Mouse (Mus musculus): ENCODE results near the gene Sidt1.
A peak's percentile ranks its signal among the peaks of the same experiment; 100 is the strongest.

Sidt1 gene

GRCm38 (mm10) chr16:44332861-44333284, at the start of gene Sidt1:
TSS of gene Sidt1 (minus strand) at chr16:44333196.
- ATAC-seq (ENCODE audit: insufficient number of reproducible peaks, low FRiP score, low TSS enrichment): peak; percentile 64

DNA sequence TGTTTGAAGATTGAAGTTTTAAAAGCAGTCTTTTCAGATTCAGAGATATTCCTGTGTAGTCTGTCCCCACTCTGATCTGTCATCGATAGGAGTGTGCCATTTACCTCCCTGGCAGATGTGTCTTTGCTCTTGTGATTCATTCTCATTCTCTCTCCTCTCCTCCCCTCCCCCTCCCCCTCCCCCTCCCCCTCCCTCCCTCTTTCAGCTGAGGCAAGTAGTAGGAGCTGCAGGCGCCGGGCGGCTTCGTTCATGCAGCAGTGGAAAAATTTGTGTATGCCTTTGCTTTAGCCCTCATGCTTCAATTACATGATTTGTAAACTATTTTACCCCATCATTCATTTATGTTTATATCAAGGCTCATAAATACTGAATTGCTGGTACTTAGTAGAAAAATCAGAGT, 48.6 kb upstream of the Sidt1 start:
- no peak for ATAC-seq (ENCODE audit: insufficient number of reproducible peaks, low FRiP score, low TSS enrichment)

DNA sequence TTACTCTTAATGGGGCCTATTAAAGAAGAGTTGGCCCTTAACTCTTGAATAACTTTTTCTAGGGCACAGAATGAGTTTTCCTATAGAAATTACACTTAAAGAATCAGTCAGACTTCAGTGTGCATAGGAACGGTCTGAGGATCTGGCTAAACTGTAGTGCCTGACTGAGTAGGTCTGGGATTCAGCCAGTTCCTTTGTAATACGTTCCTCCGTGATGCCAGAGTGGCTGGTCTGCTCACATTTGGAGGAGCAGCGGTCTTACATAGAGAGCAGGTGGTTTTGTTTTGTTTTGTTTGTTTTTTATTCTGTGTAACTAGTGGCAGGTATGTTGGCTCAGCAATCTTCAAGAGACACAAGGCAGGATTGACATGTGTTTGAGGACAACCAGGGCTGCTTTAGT, 47.0 kb upstream of the Sidt1 start:
- ATAC-seq (ENCODE audit: insufficient number of reproducible peaks, low FRiP score, low TSS enrichment): no peak

DNA sequence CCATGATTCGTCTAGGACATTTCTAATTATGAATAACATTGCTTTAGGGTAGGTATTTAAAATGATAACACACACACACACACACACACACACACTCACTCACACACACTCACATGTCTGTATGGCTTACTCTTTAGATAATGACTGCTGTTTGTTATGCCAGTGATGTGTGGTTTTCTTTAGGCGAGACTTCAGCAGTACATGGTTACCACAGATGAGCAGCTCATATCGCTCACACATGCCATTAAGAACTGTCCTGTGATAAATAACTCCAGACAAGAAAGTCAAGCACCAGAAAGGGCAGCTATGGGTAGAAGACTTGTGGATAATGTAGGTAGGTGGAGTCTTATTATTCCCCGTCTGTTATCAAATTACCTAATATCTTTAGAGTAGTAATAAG, 42.5 kb upstream of the Sidt1 start:
- ATAC-seq (ENCODE audit: insufficient number of reproducible peaks, low FRiP score, low TSS enrichment): no peak

DNA sequence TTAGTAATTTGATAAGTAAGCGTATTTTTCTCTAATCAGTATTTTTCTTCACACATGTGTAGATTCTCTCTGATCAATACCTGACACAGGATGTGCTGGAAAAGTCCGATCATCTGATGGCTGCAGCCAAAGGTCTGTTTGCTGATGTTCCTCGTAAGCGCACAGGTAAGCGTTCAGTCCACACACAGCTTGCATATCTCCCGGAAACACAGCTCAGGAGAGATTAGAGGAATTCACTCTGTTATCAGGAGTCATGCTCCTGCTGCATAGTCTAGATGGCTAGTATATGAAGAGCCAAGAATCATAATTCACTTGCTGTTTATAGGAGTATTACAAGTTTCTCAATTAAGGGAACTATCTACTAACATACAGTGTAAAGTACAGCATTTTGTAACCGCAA, 32.5 kb upstream of the Sidt1 start:
- ATAC-seq (ENCODE audit: insufficient number of reproducible peaks, low FRiP score, low TSS enrichment): no peak

DNA sequence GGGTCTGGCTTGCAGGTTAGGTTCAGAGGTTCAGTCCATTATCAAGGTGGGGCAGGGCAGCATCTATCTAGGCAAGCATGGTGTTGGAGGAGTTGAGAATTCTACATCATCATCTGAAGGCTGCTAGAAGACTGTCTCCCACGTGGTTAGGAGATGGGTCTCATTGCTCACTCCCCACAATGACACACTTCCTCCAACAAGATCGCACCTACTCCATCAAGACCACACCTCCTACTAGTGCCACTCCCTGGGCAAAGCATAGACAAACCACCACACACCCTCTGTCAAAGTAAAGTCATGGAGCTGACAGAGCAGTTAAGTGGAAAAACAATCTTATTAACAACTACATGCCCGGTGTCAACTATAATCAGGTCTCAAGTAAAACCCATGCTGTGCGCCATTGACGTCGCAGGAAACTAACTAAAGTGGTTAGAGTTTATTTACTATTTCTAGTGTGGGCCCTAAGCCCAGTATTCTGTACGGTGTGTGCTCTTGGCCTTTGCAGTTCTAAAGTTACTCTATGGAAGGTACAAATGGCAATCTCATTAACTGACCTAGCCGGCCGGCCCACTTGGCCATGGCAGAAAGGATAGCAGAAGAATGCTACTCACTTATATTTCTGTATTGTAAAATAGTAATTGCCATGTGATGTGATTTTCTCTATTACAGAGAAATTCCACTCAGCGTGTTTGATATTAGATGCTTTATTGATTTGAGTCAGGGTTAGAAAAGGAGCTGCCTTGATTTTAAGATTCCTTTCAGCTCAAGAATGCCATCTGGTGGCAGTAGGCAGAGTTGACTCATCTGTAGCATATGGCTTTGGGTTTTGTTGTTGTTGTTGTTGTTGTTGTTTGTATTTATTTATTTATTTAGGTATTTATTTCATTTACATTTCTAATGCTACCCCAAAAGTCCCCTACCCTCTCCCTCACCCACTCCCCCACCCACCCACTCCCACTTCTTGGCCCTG, 29.2 kb upstream of the Sidt1 start:
- no peak for ATAC-seq (ENCODE audit: insufficient number of reproducible peaks, low FRiP score, low TSS enrichment)

DNA sequence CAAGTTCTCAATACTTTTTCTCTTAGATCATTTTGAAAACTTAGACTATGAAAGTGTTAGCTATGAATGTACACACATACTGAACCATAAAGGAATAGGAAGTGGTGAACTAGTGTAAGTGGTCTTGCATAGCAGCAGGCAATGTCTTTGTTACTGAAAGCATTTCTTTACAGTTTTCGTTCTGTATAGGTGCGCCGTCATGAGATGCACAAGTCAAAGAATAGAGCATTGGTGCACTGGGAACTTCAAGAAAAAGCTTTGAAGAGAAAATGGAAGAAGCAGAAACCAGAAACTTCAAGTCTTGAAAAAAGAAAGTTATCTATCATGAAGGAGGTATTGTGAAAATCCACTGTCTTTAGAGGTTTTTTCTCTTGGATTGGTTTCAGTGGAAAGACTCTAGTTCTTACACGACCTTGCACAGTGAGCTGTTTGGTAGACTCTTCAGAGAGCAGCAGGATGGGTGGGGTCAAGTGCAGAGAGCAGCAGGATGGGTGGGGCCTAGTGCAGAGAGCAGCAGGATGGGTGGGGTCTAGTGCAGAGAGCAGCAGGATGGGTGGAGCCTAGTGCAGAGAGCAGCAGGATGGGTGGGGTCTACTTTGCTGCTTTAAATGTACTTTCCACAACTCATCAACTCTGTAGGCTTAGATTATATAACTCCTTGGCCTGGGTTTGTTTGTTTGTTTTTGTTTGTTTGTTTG, 24.7 kb upstream of the Sidt1 start:
- no peak for ATAC-seq (ENCODE audit: insufficient number of reproducible peaks, low FRiP score, low TSS enrichment)

DNA sequence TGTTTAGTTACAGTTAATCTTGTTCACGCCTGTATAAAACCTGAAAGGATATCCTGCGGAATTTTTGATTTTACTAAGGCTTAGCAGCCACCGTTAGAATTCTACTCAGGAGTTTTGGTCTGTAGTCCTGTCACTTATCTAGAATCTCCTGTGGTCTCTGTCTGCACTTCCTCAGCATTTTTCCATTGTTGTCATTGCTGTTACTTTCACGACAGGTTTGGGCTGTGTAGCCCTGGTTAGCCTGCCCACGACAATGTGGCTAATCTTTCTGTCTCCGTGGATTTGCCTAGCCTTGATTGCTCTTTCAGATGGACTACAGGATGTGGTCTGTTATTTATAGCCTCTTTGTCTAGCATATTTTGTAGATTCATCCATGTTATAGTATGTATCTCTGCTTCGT, 23.3 kb upstream of the Sidt1 start:
- ATAC-seq (ENCODE audit: insufficient number of reproducible peaks, low FRiP score, low TSS enrichment): no peak

DNA sequence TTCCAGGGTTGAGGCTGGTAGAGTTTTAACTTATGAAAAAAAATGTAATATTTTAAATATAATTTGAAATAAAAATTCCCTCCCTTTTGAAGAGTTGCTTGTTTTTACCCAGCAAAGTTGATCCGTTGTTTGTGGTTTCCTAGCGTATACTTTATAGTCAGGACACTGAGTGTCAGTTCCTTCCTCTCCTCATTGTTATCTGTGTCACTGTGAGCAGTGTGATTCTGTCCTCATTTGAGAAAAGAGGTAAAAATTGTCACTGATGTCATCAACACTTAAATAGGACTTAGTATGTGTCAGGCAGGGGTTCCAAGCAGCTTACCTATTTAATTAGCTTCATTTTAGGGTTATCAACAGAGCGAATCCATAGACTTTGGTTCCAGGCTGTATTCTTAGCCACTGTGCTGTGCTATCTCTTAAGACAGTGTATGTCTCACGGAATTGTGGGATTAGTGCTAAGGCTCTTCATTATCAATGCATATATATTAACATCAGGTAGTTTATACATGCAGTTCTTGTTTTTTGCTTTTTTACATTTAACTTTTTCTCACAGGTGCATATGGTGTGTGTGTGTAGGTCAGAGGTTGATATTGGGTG, 16.9 kb upstream of the Sidt1 start:
- no peak for ATAC-seq (ENCODE audit: insufficient number of reproducible peaks, low FRiP score, low TSS enrichment)

DNA sequence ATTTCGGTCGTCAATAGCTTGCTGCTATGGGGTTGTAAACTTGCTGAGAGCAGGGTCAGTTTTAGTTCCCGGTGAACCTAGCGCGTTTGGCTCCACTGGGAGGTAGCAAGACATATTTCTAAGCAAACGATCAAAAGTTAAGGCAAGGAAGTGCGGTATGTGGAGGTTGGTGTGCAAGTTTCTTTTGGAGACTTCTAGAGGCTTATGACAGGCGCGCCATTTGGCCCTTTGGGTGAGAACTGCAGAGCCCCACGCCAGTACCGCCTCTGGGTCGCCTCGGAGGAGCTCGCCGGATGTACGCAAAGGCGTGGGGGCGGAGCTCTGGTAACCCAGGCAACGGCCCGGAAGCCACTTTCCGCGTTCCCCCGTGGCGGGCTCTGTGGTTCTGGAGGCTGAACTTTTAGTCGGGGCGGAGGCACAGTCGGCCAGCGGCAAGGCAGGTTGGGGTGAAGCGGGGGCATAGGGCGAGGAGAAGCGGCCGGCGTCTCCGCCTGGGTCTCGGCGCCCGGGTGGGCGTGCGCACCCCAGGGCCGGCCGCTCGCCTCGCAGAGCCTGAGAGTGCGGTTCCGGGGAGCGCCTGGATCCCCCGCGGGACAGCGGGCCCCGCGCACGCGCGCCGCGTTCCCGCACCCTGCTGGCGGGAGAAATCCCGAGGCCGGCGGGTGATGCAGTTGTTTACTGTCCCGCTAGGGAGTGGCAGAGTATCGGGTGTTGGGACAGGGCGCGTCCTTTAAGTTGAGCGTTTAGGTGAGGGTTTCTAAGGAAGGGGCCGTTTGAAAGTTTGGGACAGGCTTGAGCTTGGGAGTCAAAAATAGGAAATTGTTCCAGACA, 14.3 kb upstream of the Sidt1 start, which contains the start of gene Spice1:
Spice1 (plus strand) TSS at position 51 of the 831 bp plus-strand sequence.
- ATAC-seq (ENCODE audit: insufficient number of reproducible peaks, low FRiP score, low TSS enrichment): peak; percentile 99

DNA sequence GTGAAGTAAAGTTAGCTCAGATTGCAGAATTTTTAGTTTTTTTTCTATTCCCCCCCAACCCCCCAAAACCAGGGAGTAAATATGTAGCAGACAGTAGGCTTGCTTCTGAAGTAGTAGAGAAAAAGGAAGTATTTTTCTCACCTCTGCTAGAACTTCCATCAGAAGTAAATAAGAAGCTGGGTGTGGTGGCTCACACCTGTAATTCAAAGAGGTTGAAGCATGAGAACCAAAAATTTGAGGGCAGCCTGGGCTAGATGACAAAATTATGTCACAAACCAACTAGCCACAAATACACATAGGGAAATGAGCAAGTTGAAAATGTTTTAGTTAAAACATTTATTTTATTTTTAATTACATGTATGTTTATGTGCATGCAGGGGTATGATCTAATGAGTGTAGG, 4.5 kb upstream of the Sidt1 start:
- ATAC-seq (ENCODE audit: insufficient number of reproducible peaks, low FRiP score, low TSS enrichment): no peak

DNA sequence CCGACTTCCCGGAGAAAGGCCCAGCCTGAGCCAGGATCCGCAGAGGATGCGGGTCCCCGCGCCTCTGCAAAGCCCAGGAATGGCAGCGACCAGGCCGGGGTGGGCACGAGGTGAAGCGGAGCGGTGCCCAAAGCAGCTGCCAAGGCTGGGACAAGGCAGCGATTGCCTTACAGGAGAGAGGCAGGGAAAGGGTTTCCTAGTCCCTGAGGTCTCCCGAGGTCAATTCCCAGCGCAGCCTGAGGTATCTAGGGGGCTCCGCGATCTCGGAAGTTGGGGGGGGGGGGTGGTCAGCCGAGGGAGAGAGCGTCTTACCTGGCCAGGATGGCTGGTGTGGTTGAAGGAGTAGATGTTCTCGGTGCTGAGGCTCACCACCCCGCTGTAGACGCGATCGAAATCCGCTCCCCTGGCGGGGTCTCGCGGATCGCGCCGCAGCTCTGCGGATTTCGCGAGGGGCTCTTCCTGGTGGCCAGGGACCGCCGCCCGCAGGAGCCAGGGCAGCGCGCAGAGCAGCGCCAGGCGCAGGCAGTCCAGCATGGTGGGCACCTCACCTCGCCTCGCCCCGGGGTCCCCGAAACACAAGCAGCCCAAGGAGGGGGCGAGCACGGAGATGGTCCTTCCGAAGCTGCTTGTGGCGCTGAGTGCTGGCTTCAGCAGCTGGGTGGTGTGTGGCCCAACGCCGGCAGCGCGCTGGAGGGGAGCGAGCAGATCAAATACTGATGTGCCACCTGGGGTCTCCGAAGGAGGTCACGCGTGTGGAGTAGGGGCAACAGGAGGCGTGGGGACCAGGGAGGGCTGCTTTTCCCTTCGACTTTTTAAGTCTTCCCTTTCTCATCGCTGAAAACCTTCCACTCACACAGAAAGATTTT, 768 bp downstream of the Sidt1 start:
- peak; percentile 42 for ATAC-seq (ENCODE audit: insufficient number of reproducible peaks, low FRiP score, low TSS enrichment)

GRCm38 (mm10) chr16:44331671-44331994, 1.4 kb downstream of the Sidt1 start:
- 0 out of 2 replicates have a peak, but pooled peaks have one; percentile 4 for ATAC-seq (ENCODE audit: insufficient number of reproducible peaks, low FRiP score, low TSS enrichment)

DNA sequence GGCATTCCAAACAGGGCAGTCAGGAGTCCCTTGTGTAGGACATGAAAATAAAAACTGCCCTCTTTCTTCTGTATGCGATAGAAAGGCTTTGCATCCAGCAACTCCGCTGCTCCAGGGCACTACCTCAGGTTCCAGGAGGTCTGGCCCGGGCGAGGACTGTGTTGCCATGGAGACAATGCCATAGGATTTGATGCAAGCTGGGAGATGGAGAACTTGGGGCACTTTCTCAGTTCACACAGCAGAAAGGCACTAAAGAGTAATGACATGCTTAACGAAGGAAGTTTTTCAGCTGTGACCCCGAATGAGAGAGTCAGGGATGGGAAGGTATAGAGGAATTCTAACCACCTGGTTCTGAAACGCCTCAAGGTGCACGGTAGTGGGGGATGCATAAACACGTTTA, 1.8 kb downstream of the Sidt1 start:
- peak; percentile 69 for ATAC-seq (ENCODE audit: insufficient number of reproducible peaks, low FRiP score, low TSS enrichment)

- no peak for ATAC-seq (ENCODE audit: insufficient number of reproducible peaks, low FRiP score, low TSS enrichment)
Measured at GRCm38 (mm10) chr16:44330657-44331056, 2.3 kb downstream of the Sidt1 start.

GRCm38 (mm10) chr16:44328644-44329043, 4.4 kb downstream of the Sidt1 start:
- ATAC-seq (ENCODE audit: insufficient number of reproducible peaks, low FRiP score, low TSS enrichment): no peak

GRCm38 (mm10) chr16:44320232-44320631, 12.8 kb downstream of the Sidt1 start:
- ATAC-seq (ENCODE audit: insufficient number of reproducible peaks, low FRiP score, low TSS enrichment): no peak

DNA sequence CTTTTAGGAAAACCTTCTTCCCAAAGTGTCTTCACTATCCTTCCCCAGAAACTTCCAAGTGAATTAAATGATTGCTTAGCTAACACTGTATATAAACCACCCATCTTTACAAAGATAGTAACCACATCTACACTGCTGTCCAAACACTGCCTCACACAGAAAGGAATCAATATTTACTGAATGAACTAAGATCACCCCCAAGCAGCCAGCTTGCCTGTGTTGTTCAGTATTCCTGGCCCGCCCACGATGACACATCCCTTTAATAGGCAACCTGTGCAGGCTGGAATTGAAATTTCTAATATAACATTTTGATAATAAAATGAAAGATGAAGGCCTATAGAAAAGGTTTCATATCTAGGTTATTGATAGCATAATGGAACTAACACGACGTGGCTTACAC, 16.6 kb downstream of the Sidt1 start:
- ATAC-seq (ENCODE audit: insufficient number of reproducible peaks, low FRiP score, low TSS enrichment): no peak

- no peak for ATAC-seq (ENCODE audit: insufficient number of reproducible peaks, low FRiP score, low TSS enrichment)
Measured at GRCm38 (mm10) chr16:44313422-44313821, 19.6 kb downstream of the Sidt1 start.

Measured in cerebellum, adult (tissue).